Mouse (Mus musculus): Measurements from ENCODE around the gene Mex3a.

Mex3a gene

GRCm38 (mm10) chr3:88509250-88509649, 22.9 kb upstream of the Mex3a start:
- DNase-seq, result no peak

GRCm38 (mm10) chr3:88509692-88510420, 22.3 kb upstream of the Mex3a start, which contains the start of gene Lmna:
Gene Lmna, minus strand, starts transcription at chr3:88509956.
- peak; percentile 98 to 99 for DNase-seq

GRCm38 (mm10) chr3:88510421-88511289, 21.5 kb upstream of the Mex3a start:
- DNase-seq, result peak; percentile 54 to 58

- peak in 1 of 2 experiments; percentile 35 for DNase-seq
Observed at GRCm38 (mm10) chr3:88511559-88511958, 20.6 kb upstream of the Mex3a start.

GRCm38 (mm10) chr3:88512141-88512895, 19.9 kb upstream of the Mex3a start:
- DNase-seq, result no peak

- DNase-seq, result no peak
Observed at GRCm38 (mm10) chr3:88512896-88513545, 19.2 kb upstream of the Mex3a start.

GRCm38 (mm10) chr3:88513546-88514115, 18.6 kb upstream of the Mex3a start:
- peak; percentile 66 to 70 for DNase-seq

GRCm38 (mm10) chr3:88514231-88515094, 17.7 kb upstream of the Mex3a start:
- DNase-seq, result no peak

- DNase-seq, result no peak
Observed at GRCm38 (mm10) chr3:88515095-88515386, 17.2 kb upstream of the Mex3a start.

- no peak for DNase-seq
Observed at GRCm38 (mm10) chr3:88516407-88516806, 15.8 kb upstream of the Mex3a start.

- no peak for DNase-seq
Observed at GRCm38 (mm10) chr3:88518411-88518810, 13.8 kb upstream of the Mex3a start.

GRCm38 (mm10) chr3:88520078-88520477, 12.1 kb upstream of the Mex3a start:
- DNase-seq, result no peak

GRCm38 (mm10) chr3:88521156-88521555, 11.0 kb upstream of the Mex3a start:
- no peak for DNase-seq

- DNase-seq, result peak; percentile 89 to 94
Observed at GRCm38 (mm10) chr3:88521803-88522331, 10.3 kb upstream of the Mex3a start.

- no peak for DNase-seq
Observed at GRCm38 (mm10) chr3:88523027-88523426, 9.2 kb upstream of the Mex3a start.

- no peak for DNase-seq
Observed at GRCm38 (mm10) chr3:88525021-88525420, 7.2 kb upstream of the Mex3a start.

GRCm38 (mm10) chr3:88526157-88527131, 5.8 kb upstream of the Mex3a start:
- DNase-seq, result peak; percentile 90 to 91

- no peak for DNase-seq
Observed at GRCm38 (mm10) chr3:88527565-88527964, 4.6 kb upstream of the Mex3a start.

GRCm38 (mm10) chr3:88528646-88529045, 3.5 kb upstream of the Mex3a start:
- DNase-seq, result no peak
